Mouse (Mus musculus) thymus, adult 2 months (tissue): ENCODE measurements at regions not wholly inside any gene's neighbourhood (a gene's known extent, or its start where the extent isn't known, plus 50 kb on each side); places are given as distances from the start of the nearest gene placed in this dataset.

Experiments used
- CTCF ChIP-seq: fragments of 200-500 bp; IDR thresholded peaks from 2 replicates; pipeline ENCODE4 v1.5.1; 2012; ENCODE audit warnings: mild to moderate bottlenecking, control low read depth, low read length, moderate library complexity, borderline replicate concordance; ENCODE audit not compliant: control insufficient read depth, poor library complexity, insufficient read depth; ENCODE audit errors: extremely low read depth
- POLR2A ChIP-seq: fragments of 200-500 bp; IDR thresholded peaks from 2 replicates; pipeline ENCODE4 v1.6.1; 2012; ENCODE audit warnings: mild to moderate bottlenecking, low read length, control low read depth, moderate library complexity; ENCODE audit not compliant: control insufficient read depth, poor library complexity, insufficient read depth; ENCODE audit errors: extremely low read depth

DNA sequence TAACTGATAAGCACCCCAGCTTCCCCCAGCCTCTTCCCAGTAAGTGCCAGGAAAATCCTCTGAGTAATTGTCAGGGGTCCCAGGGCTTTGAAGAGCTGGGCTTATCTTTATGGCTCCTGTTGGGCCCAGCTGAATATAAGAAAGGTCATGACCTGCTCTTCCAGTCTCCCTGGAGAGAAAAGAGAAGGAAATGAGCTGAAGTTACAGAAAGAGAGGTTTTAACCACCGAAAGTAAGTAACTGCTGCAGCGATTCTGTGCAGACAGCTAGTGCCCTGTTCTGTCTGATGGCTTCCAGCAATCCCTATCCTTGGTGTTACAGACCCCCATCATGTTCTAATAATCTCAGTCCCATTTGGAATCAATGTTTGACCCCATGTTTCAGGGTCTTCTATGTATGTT, 272.8 kb downstream of the Fam49a start:
- TF ChIP-seq POLR2A (no peak), CTCF (no peak)
